Mouse (Mus musculus) adrenal gland, postnatal 10 days (tissue): ENCODE data around the gene Olfr898. TPM values are rescaled to one million over a fixed set of nuclear protein-coding genes. Genes with fewer than 3 reads are reported as not detected.

Source experiments
- DNase-seq: peaks from one replicate; pipeline ENCODE4 v3.0.0; 2021; ENCODE audit warnings: mixed read lengths
- long read RNA-seq, 2 experiments: library from polyadenylated mRNA; stranded (forward); transcript quantifications; one replicate each; pipeline ENCODE4 v2.0.0; 2021
- total RNA-seq, 2 experiments: library from RNA; stranded (reverse); gene quantifications; 2 replicates each; pipeline ENCODE4 v1.2.3; 2021

The Olfr898 gene
- total RNA-seq, result not detected
- long read RNA-seq, experiment 1, result 0 reads
- long read RNA-seq, experiment 2, result 0 reads

- DNase-seq, result no peak
These were observed at the start of gene Olfr898 for GRCm38 (mm10) chr9:38348111-38348510. Olfr898 (plus strand) TSS chr9:38348411.

- no peak for DNase-seq
These were observed 19.5 kb upstream of the Olfr898 start, which contains the start of gene Olfr25 for GRCm38 (mm10) chr9:38328760-38329159. Olfr25 (plus strand) TSS chr9:38329060.

GRCm38 (mm10) chr9:38366596-38366995 is 18.4 kb downstream of the Olfr898 start, which contains the start of gene Olfr250:
Olfr250 (plus strand) TSS chr9:38366896.
- no peak for DNase-seq

DNA sequence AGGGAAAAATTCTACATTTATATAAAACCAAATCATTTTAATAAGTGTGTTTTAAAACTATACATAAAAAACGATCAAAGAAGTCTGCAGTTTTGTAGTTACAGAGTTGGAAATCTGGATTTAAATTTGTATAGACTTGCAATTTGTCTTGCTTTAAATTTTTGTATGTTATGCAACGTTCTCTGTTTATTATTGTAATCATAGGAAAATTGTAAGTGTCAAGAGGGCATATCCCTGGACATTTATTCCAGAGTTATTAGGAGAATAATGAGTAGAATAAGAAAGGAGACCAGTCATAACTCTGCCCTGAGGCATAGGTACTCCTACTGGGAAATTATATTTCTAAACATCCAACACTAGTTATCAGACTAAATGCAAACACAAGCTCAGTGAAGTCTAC is 28.6 kb downstream of the Olfr898 start, which contains the start of gene Olfr251:
Gene Olfr251 (plus strand): TSS at position 301 of the 400 bp plus-strand sequence.
- DNase-seq, result no peak

DNA sequence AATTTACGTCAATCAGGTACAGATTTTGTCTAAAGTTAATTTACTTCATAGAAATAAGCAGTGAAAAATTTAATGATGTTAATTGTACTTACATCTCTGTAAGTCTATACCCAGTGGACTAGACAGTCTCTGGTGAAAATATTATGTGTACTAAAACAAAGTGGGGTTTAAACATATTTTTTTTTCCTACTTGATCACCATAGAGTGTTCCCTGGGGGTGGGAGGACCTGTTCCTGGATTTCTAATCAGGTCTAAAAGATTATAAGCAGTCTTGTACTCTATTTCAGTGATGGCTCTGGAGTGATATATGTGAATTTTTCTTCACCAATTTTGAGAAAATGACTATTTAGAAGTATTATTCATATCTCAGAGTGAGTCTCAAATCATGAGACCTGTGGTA is 53.2 kb downstream of the Olfr898 start, which contains the start of gene Olfr147:
Gene Olfr147 (plus strand): TSS at position 301 of the 400 bp plus-strand sequence.
- no peak for DNase-seq

Other genes with a start within 250 kb of the Olfr898 start
- gene Olfr888, start 240.3 kb upstream of the Olfr898 start, total RNA-seq, result not detected
- under 1 TPM in 1 of 2 experiments, not detected in 1; 0.06 TPM for gene Olfr889, start 233.2 kb upstream of the Olfr898 start, total RNA-seq
- not detected for gene Olfr890, start 205.9 kb upstream of the Olfr898 start, total RNA-seq
- gene Olfr891, start 167.6 kb upstream of the Olfr898 start, total RNA-seq, result not detected
- not detected for gene Olfr893, start 140.0 kb upstream of the Olfr898 start, total RNA-seq
- not detected for gene Olfr894, start 130.4 kb upstream of the Olfr898 start, total RNA-seq
- not detected for gene Olfr143, start 95.6 kb upstream of the Olfr898 start, total RNA-seq
- gene Olfr895, start 80.6 kb upstream of the Olfr898 start, total RNA-seq, result not detected
- not detected for gene Olfr896-ps1, start 57.3 kb upstream of the Olfr898 start, total RNA-seq
- not detected for gene Olfr25, start 19.4 kb upstream of the Olfr898 start, total RNA-seq
- gene Olfr250, start 18.5 kb downstream of the Olfr898 start, total RNA-seq, result not detected
- not detected for gene Olfr251, start 28.7 kb downstream of the Olfr898 start, total RNA-seq
- gene Olfr147, start 53.3 kb downstream of the Olfr898 start, total RNA-seq, result not detected
- not detected for gene Olfr901, start 81.0 kb downstream of the Olfr898 start, total RNA-seq
- not detected for gene Olfr902, start 99.2 kb downstream of the Olfr898 start, total RNA-seq
- gene Olfr904, start 114.7 kb downstream of the Olfr898 start, total RNA-seq, result not detected
- not detected for gene Olfr905, start 122.7 kb downstream of the Olfr898 start, total RNA-seq
- gene Olfr906, start 138.7 kb downstream of the Olfr898 start, total RNA-seq, result not detected
- not detected for gene Olfr907, start 147.4 kb downstream of the Olfr898 start, total RNA-seq
- not detected for gene Olfr911-ps1, start 173.2 kb downstream of the Olfr898 start, total RNA-seq
- gene Olfr910, start 189.4 kb downstream of the Olfr898 start, total RNA-seq, result not detected
- gene Olfr912, start 231.8 kb downstream of the Olfr898 start, total RNA-seq, result not detected
- not detected for gene Olfr913, start 244.3 kb downstream of the Olfr898 start, total RNA-seq